Mouse (Mus musculus) erythroblast, embryonic 14.5 days (primary cell): ENCODE data around the gene Ankrd36.

Experiments used
- GATA1 ChIP-seq: IDR thresholded peaks from 2 replicates; pipeline ENCODE4 v1.6.1; 2012; ENCODE audit warnings: low read length, inconsistent platforms, mixed read lengths
- TAL1 ChIP-seq: IDR thresholded peaks from 3 replicates; pipeline ENCODE4 v1.6.1; 2012; ENCODE audit warnings: low read length, inconsistent platforms, mixed read lengths

DNA sequence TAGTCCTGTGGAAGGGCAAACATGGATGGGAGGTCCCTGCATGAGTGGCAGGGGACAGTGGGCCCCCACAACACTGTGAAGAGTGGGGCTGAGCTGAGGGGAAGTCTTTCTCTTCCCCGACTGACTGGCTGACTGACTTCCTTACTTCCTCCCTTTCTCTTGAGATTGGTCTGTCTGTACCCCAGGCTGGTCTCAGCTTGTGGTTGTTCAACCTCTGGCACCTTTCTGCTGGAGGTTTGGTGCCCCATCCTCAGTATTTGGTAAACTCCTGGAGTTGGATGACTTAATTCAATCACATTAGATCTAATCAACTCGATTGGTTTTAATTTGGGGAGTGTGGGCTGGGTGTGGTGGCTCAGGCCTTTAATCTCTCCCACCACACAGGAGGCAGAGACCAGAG lies 3.0 kb upstream of the Ankrd36 start:
- TF ChIP-seq GATA1 (no peak), TAL1 (no peak)
